Mouse (Mus musculus) splenic B cell, adult 2 months (primary cell): ENCODE measurements at regions not wholly inside any gene's neighbourhood (a gene's known extent, or its start where the extent isn't known, plus 50 kb on each side); places are given as distances from the start of the nearest gene placed in this dataset.
"Not testable (repeated sequence)": the region's sequence is repeated elsewhere in the genome, so short reads cannot be mapped to it uniquely, and the experiment has no call there.

Experiments
- DNase-seq: peaks from one replicate; pipeline ENCODE4 v3.0.0-alpha.2; 2011; ENCODE audit warnings: low read depth, low spot score
- H3K27me3 ChIP-seq: 2 replicates; pipeline ENCODE4 v1.6.1; 2012; ENCODE audit warnings: mild to moderate bottlenecking, low read length, moderate library complexity, mixed read lengths; ENCODE audit not compliant: control insufficient read depth, poor library complexity, insufficient read depth, severe bottlenecking
- H3K36me3 ChIP-seq: 2 replicates; pipeline ENCODE4 v1.6.1; 2012; ENCODE audit warnings: mild to moderate bottlenecking, low read length, moderate library complexity, mixed read lengths; ENCODE audit not compliant: control insufficient read depth, poor library complexity, insufficient read depth, severe bottlenecking

DNA sequence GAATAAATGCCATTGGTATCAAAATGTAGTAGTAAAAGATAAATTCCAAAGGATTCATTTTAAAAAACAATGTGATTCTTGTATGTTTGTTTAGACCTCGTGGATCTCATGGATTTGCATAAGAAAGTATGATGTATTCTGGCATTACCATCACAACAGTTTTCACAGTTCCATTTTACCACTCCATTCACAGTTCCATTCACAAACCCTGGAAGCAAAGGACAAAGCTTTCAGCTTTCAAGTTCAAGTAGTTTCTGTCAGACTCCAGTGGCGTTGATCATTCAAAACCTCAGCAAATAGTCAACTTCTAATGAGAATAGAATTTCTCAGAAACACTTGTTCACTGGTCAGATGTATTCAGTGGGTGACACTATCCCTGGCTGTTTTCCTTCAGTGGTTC is 1157.9 kb upstream of the Cntn5 start:
- Histone ChIP-seq H3K36me3 (no peaks in the 10 kb centered on the region), H3K27me3 (no peaks in the 10 kb centered on the region)
- no peak for DNase-seq

GRCm38 (mm10) chr9:12052429-12052828 is 1147.9 kb upstream of the Cntn5 start:
- no peaks in the 10 kb centered on the region for H3K27me3 ChIP-seq
- DNase-seq, result no peak
- no peaks in the 10 kb centered on the region for H3K36me3 ChIP-seq

GRCm38 (mm10) chr9:12015978-12016377 is 1111.4 kb upstream of the Cntn5 start:
- Histone ChIP-seq H3K36me3 (no peaks in the 10 kb centered on the region), H3K27me3 (no peaks in the 10 kb centered on the region)
- DNase-seq, result no peak

- no peaks in the 10 kb centered on the region for H3K27me3 ChIP-seq
- no peak for DNase-seq
- H3K36me3 ChIP-seq, result no peaks in the 10 kb centered on the region
Measured at GRCm38 (mm10) chr9:11998580-11998979, 1094.0 kb upstream of the Cntn5 start.

DNA sequence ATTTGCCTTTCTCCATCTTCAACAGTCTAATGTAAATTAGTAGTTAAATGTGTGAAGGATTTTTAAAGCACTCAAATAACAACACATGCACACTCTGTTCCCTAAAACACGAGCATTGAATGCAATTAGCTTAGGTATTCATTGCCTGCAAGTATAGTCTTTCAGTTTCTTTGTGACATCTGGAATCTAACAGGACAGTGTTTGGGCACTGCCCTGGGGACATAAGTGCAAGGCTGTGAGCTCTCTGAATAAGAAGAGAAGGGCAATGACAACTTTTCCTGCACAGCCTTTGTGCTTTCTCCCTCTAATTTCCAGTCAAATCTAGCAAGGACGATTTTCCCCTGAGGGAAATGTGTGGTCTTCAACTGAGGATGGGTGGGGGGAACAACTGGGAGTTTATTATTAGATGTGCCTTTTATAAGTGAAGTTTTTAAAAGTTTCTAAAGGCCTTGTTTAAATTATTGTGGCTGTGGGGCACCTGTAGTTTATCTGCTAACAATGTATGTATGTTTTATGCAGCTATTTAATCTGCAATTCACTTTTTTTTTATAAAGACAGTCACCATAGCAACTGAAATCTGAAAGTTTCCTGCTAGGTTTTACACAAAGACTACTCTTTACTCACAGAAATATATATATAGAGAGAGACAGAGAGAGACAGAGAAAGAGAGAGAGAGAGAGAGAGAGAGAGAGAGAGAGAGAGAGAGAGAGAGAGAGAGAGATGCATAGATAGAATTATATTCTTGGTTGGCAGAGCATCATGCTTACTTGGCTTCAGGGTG is 1077.7 kb upstream of the Cntn5 start:
- no peaks in the 10 kb centered on the region for H3K27me3 ChIP-seq
- no peaks in the 10 kb centered on the region for H3K36me3 ChIP-seq
- DNase-seq, result no peak

GRCm38 (mm10) chr9:11940691-11941480 is 1036.3 kb upstream of the Cntn5 start:
- H3K27me3 ChIP-seq, DNase-seq, H3K36me3 ChIP-seq: not testable (repeated sequence)

GRCm38 (mm10) chr9:11939851-11940560 is 1035.4 kb upstream of the Cntn5 start:
- DNase-seq, result no peak
- Histone ChIP-seq H3K36me3 (no peaks in the 10 kb centered on the region), H3K27me3 (no peaks in the 10 kb centered on the region)

DNA sequence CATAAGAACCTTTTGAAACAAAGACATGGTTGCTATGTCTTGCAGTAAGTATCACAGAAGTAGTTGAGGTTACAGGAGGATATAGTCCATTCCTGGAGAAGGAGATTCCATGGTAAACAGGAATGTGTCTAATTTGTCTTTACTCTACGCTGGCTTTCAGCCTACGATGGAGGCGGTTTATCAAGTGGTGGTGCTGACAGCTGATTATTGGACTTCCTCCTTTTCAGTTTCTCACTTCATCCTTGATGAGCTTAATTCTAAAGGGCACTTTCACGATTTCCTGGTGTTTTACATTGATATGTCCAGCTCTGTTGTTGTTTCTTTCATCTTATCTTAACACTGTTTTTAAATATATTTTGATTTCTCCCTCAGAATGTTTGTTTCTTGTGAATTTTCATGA is 1020.9 kb upstream of the Cntn5 start:
- DNase-seq, result peak; percentile 1
- H3K27me3 ChIP-seq, result no peaks in the 10 kb centered on the region
- no peaks in the 10 kb centered on the region for H3K36me3 ChIP-seq

DNA sequence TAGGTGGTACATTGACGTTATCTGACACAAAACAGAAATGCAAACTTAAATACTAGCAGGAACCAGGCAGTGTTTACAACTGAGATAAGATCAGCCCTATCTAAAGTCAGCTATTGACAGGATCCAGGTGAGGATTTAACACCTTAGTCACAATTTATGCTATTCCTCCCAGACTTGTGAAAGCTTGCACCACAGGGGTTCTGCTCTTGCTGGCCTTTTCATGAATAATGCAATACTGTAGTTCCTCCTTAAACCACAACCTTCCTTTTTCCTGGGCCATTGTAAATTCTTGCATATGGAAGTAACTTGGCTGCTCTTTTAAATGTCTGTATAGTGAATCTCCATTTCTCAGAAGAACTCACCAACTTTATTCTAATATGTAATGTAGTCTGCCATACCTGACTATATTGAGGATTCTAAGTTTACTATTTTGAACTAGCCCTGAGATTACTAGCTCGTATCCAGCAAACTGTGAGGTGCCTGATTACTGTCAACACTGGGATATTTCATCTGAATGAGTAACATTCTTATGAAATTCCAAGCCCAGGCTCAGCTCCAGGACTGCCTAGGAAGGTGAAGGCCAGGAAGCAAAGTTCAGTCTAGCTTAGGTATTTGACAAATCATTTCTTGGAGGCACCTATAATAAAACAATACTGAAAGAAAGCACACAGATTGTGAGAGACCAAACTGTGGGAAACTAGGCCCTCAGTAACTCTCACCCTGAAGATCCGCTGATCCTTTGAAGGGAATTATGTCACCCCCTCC is 1019.2 kb upstream of the Cntn5 start:
- H3K36me3 ChIP-seq, H3K27me3 ChIP-seq, DNase-seq: not testable (repeated sequence)

GRCm38 (mm10) chr9:11920251-11920650 is 1015.7 kb upstream of the Cntn5 start:
- Histone ChIP-seq H3K36me3 (no peaks in the 10 kb centered on the region), H3K27me3 (no peaks in the 10 kb centered on the region)
- no peak for DNase-seq

DNA sequence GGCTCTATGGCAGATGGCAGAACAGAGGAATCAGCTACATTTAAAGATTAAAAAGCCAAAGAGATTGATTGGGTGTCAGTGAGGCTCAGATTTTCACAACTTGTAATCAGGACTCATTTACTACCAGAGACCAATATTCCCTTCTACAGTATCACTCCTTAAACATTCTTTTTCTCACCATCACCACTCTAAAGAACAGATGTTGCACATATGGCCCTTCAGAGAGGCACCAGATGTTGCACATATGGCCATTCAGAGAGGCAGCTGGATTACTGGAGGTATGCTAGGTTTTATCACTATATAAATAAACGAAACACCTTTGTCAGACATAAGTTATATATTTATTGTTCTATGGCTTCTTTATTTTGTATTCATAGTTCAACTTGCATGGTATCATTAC is 993.7 kb upstream of the Cntn5 start:
- no peaks in the 10 kb centered on the region for H3K27me3 ChIP-seq
- DNase-seq, result no peak

GRCm38 (mm10) chr9:11885784-11886183 is 981.2 kb upstream of the Cntn5 start:
- DNase-seq, result no peak
- no peaks in the 10 kb centered on the region for H3K36me3 ChIP-seq
- H3K27me3 ChIP-seq, result no peaks in the 10 kb centered on the region

More for the DNA sequence above, 993.7 kb upstream of the Cntn5 start:
- H3K36me3 ChIP-seq, result no peaks in the 10 kb centered on the region

DNA sequence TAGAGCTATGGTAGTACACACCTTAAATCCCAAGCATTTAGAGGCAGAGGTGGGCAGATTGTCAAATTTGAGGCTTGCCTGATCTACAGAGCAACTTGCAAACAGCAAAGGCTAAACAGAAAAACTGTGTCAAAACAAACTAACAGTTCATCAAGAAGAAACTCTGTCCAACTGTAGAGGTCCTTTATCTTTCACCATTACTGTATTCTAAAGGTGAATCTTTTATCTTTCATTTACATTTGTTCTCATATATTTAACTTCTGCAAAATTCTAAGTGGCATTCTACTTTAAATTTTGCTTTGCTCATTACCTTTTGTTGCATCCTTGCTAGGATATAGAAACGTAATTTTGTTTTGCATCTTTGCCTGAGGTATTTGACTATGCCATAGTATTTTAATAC is 967.5 kb upstream of the Cntn5 start:
- Histone ChIP-seq H3K27me3 (no peaks in the 10 kb centered on the region), H3K36me3 (no peaks in the 10 kb centered on the region)
- no peak for DNase-seq

DNA sequence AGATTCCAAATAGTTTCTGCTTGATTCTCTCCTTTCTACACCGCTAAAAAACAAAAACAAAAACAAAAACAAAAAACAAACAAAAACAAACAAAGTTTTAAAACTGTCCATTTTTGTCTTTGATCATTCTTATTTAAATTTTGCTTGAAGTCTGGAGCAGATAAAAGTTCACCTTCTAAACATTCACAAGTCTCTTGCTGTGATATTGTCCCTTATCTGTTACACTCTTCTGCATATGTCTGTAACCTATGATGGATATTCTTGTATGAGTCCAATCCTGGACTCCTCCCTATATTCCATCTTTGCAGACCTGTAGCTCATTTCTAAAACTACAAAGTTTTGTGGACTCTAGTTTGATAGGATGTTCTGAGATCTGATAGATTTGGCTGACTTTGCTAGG is 966.9 kb upstream of the Cntn5 start:
- Histone ChIP-seq H3K36me3 (no peaks in the 10 kb centered on the region), H3K27me3 (no peaks in the 10 kb centered on the region)
- DNase-seq, result no peak
